Mouse (Mus musculus) thymus, postnatal 14 days (tissue): ENCODE data around the gene Tmem8.
A peak's percentile ranks its signal among the peaks of the same experiment; 100 is the strongest.
"Not testable (repeated sequence)": the region's sequence is repeated elsewhere in the genome, so short reads cannot be mapped to it uniquely, and the experiment has no call there.

ENCODE experiments used
- DNase-seq: peaks from one replicate; pipeline ENCODE4 v3.0.0; 2021

The Tmem8 gene

DNA sequence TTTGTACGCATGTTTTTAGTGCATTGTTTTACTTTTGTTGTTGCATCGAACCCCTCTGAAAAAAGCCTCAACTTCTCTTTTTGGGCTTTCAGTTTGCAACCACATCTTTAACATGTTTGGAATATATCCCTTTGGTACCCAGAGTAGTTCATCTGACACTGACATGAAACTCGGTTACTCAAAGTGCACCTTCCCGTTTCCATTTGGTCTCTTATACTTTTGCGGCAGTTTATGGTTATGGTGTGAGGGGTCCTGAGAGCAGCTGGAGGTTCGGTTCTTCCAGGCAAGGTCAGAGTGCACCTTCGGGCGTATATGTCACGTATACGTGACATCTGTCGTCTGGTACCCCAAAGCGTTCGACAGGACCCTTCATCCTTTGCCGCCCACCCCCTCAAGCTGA lies 348 bp upstream of the Tmem8 start:
- no peak for DNase-seq

DNA sequence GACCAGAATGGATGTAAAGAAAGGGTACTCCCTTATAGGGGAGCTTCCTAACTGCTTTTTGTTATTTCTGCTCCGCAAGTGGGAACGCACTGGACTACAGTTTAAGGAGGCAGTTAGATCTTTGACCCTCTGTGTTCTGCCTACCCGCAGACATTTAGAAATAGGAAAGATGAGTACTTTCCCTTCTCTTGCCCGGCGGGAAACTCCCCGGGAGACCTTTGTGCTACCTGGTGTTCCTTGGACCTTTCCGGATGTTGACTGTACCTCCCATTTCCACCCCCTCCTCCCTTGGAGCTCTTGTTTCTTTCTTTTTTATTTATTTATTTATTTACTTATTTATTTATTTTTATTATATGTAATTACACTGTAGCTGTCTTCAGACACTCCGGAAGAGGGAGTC lies 962 bp downstream of the Tmem8 start:
- DNase-seq, result no peak

- DNase-seq, result not testable (repeated sequence)
Measured at GRCm38 (mm10) chr17:26114461-26114860, 1.4 kb downstream of the Tmem8 start.

- DNase-seq, result no peak
Measured at GRCm38 (mm10) chr17:26115205-26115898, 2.3 kb downstream of the Tmem8 start.

DNA sequence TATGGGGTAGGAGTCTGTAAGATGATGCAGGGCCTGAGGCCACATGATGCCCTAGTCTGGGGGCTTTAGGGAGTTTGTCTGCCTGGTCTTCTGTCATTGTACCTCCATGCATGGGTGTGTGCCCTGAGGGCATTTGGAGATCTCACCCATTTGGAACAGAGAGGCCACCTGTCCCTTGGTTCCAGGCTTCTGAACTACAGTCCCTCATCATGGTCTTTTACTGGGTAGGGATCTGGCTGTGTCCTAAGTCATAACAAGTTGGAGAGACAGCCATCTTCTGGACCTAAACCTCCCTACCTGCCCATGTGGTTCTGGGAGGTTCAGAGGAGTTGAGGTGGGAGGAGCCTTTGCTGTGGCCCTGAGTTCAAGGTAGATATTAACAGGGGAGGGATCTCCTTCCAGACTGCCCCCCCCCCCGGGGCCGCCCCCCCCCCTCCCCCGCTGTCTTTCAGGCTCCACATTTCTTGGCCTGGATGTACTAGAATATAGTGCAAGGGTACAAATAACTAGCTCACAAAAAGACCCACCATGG lies 2.9 kb downstream of the Tmem8 start:
- DNase-seq, result no peak

DNA sequence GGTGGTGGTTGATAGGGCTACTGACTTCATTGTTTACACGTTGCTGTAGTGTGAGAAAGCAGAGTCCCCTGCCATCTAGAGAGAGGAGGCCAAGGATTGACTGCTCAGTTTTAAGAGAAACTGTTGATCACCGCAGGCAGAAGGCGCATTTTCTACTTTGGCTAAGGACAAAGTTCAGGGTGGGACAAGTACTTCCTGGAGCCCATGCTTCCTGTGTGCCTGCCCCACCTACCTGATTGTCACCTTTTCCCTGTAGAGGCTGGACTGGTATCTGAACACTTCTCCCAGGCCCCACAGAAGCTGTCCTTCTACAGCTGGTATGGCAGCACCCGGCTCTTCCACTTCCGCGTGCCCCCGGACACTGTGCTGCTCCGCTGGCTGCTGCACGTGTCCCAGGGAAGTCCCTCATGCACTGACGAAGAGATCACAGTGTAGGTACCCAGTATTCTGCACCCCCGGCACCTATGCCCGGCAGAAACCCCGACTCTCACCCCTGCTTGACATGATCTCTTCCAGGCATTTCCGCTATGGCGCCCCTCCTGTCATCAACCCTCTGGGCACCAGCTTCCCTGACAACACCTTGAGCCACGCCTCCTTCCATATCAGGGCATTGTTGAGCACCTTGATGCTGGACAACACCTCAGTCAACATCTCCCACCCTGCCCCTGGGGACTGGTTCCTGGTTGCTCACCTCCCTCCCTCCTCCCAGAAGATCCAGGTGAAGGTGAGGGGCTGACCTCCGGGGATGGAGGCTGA lies 3.6 kb downstream of the Tmem8 start:
- DNase-seq, result no peak

DNA sequence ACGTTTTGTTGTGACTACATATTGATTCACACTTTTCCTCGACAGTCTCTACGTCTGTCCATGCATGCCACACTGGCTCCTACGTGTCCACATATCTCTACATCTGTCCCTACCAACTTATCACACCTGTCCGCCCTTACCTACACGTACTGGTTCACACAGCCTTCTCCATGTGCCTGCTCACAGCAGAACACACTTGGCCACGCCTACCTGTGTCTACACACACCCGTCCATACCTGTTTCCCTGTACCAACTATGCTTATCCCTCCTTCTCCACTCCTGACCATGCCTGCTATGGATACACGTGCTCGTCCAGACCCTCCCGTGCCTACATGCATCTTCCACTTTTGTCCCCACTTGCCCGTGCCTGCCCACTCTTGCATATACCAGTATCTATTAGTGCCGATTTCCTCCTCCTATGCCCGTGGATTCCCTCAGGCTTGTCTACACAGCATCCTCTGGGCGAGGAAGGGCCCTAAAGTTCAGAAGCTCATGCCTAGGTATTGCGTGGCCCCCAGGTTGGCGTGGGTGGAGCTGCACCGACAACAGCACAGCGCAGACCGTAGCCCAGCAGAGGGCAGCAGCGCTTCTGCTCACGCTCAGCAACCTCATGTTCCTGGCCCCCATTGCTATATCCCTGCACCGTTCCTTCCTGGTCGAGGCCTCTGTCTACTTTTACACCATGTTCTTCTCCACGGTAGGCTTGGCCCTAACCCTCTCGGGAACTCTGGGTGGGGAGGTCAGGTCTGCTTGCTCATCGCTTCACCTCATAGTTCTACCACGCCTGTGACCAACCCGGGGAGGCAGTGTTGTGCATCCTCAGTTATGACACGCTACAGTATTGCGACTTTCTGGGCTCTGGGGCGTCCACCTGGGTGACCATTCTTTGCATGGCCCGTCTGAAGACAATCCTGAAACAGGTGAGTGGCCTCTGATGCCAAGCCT lies 6.9 kb downstream of the Tmem8 start:
- DNase-seq, result peak; percentile 78

GRCm38 (mm10) chr17:26122431-26123140 lies 9.5 kb downstream of the Tmem8 start:
- no peak for DNase-seq

GRCm38 (mm10) chr17:26123267-26123684 lies 10.2 kb downstream of the Tmem8 start, which contains the start of gene Mrpl28:
Gene Mrpl28 (plus strand): TSS chr17:26123500.
- peak; percentile 91 for DNase-seq

DNA sequence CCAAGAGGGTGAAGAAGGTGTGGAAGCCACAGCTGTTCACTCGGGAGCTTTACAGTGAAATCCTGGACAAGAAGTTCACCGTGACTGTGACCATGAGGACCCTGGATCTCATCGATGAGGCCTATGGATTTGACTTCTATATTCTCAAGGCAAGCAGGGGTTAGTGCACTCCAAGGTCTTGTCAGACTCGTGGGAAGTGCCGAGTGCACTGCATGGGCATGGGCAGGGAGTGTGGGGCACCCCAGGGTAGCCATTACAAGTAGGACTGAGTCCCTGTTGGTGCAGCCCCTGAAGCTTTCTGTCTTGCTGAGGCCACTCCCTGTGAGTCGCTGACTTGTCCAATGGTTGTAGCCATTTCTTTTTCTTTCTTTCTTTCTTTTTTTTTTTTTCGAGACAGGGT lies 11.5 kb downstream of the Tmem8 start:
- DNase-seq, result no peak

DNA sequence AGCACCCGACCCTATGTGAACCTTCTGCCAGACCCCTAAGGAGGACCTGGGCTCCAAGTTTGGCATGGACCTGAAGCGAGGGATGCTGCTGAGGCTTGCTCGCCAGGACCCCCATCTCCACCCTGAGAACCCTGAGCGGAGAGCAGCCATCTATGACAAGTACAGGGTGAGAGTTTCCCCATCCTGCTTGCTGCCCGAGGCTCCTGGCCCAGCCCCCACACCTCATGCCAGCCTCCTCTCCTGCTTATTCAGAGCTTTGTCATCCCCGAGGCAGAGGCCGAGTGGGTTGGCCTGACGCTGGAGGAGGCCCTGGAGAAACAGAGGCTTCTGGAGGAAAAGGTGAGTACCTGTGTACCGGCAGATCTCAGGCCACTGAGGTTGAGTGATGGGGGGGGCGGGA lies 12.1 kb downstream of the Tmem8 start:
- no peak for DNase-seq

DNA sequence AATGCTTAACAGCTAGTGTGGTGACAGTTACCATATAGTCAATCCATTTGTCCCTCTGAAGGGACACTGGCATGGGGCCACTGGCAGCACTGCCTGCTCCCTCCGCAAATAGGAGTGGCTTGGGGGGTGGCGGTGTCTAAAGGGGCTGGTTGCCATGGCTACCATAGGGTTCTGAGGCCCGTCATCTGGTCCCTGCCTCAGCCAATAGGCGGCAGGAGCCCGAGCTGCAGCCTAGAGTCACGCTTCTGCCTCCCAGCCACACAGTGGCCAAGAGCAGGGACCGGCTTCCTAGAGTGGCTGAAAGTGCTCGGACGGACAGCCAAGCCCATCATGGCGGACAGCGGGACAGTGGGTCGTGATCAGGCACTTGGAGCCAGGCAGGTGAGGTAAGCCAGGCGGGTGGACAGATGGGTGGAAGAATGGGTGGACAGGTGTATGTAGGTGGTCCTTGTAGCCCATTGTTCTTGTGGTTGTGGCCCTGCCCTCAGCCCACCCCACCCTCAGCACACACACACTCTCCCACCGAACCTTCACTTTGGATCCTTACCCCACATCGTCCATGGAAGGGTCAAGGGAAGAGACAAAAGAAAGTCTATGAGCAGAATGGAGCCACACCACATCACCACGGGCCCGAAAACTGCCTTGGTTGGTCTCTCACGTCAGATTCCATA lies 18.1 kb downstream of the Tmem8 start:
- no peak for DNase-seq

DNA sequence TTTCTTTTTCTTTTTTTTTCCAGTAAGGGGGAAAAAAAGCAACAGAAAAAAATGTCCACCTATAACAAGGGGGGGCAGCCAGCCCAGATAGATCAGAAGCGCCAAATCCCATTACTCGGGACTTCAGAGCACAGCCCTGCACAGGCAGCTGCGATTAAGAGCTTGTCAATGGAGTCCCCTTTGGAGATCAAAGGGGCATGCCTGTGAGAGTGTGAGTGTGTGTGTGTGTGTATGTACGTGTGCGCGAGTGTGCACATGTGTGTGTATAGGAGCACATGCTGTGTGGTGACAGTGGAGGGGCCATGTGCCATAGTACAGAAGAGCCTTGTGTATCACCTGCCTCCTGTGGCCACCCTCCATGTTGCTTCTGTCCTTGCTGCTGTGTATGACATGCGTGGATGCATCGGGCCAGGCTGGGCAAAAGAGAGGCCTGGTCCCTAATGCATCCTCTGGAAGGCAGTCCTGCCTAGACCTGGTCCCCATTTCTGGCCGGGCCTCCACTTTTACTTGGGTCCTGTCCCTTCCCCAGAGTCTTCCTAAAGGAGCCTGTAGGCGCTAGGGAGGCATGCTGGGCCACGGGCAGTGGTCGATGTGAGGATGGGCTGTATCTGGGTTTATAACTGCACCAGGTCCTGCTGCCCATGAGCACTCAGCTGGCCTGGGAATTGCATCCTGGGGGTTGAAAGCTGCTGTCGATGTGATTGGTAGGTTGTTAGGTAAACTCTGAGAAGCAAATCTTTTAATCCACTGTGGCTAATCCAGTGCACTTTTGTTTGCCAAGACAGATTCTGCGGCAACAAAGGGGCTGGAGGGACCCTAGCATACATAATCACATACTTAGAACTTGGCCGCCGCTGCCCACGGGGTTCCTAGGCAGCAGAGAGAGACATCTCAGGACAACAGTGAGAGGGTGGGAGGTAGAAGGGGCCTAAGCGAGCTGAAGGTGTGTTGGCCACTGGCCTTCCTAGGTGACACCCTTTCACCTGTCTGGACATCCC lies 19.1 kb downstream of the Tmem8 start:
- no peak for DNase-seq

GRCm38 (mm10) chr17:26137106-26137750 lies 24.1 kb downstream of the Tmem8 start:
- no peak for DNase-seq

DNA sequence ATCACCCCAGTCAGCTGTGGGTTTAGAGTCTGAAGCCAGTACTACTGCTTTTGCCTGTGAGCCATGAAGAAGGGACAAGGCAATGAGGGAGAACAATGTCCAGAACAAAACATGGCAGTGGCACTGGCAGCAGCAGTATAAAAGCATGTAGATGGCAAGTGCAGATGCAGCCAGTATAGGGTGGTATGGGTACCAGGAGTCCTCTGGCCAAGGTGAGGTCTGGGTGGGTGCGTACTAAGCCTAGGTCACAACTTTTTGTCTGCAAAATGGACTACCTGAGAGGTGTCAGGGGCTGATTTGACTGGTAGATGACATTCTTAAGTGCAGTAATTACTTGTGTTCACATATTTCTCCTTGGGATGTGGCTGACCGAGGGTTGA lies 24.6 kb downstream of the Tmem8 start:
- no peak for DNase-seq

GRCm38 (mm10) chr17:26138239-26138836 lies 25.2 kb downstream of the Tmem8 start, which contains the start of gene Axin1:
Gene Axin1 (plus strand): TSS chr17:26138688.
- peak; percentile 98 for DNase-seq

DNA sequence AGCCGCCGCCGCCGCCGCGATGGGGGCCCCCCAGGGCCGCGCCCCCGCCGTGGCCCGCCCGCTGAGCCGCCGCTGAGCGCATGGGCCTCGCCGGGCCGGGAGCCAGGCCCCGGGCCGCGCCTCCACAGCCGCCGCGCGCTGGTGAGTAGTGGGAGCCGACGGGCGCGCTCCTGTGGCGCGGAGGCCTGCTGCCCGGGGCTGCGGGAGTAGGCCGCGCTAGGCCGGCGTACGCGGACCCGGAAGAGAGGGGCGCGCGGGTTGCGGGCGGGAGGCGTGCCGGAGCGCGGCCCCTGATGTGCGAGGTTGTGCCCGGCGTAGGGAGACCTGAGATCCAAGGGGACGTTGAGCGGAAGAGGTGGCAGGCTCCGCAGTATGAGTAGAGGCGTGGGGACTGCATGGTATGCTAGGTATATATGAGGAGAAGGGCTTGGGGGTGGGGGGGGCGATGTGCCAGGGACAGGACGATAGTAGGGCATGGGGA lies 25.8 kb downstream of the Tmem8 start:
- DNase-seq, result peak; percentile 72

- no peak for DNase-seq
Measured at GRCm38 (mm10) chr17:26142796-26143195, 29.7 kb downstream of the Tmem8 start.

GRCm38 (mm10) chr17:26143386-26143785 lies 30.3 kb downstream of the Tmem8 start:
- DNase-seq, result no peak
